Mouse (Mus musculus) midbrain, embryonic 14.5 days (tissue): ENCODE data around the gene Atxn1. TPM values are rescaled to one million over a fixed set of nuclear protein-coding genes. Genes with fewer than 3 reads are reported as not detected.

Source experiments
- ATAC-seq: fragments of 200-750 bp; cut with Nextera tagmentation; 2 replicates; pipeline ENCODE4 v1.8.0; 2017; ENCODE audit warnings: moderate number of reproducible peaks, moderate library complexity; ENCODE audit not compliant: low FRiP score, low TSS enrichment
- DNase-seq: peaks from one replicate; pipeline ENCODE4 v3.0.0-alpha.2; 2015
- H3K27ac ChIP-seq: fragments of 300-500 bp; sonication (generic); replicated peaks from 2 replicates; pipeline ENCODE4 v1.5.1; 2014; ENCODE audit warnings: mild to moderate bottlenecking, low read depth, low read length, moderate library complexity
- H3K27me3 ChIP-seq: fragments of 300-500 bp; sonication (generic); 2 replicates; pipeline ENCODE4 v1.6.1; 2014; ENCODE audit warnings: low read length, control low read depth, mixed read lengths; ENCODE audit not compliant: control insufficient read depth, insufficient read depth
- H3K36me3 ChIP-seq: fragments of 300-500 bp; sonication (generic); 2 replicates; pipeline ENCODE4 v1.6.1; 2014; ENCODE audit warnings: low read length, control low read depth; ENCODE audit not compliant: control insufficient read depth, insufficient read depth
- H3K4me1 ChIP-seq: fragments of 300-500 bp; sonication (generic); 2 replicates; pipeline ENCODE4 v1.6.1; 2014; ENCODE audit warnings: mild to moderate bottlenecking, antibody characterized with exemption, low read length, control low read depth; ENCODE audit not compliant: control insufficient read depth, insufficient read depth
- H3K4me2 ChIP-seq: fragments of 300-500 bp; sonication (generic); 2 replicates; pipeline ENCODE4 v1.6.1; 2014; ENCODE audit warnings: mild to moderate bottlenecking, low read length, moderate library complexity
- H3K4me3 ChIP-seq: fragments of 300-500 bp; sonication (generic); replicated peaks from 2 replicates; pipeline ENCODE4 v1.5.1; 2014; ENCODE audit warnings: low read depth, low read length
- H3K9ac ChIP-seq: fragments of 300-500 bp; sonication (generic); replicated peaks from 2 replicates; pipeline ENCODE4 v1.6.1; 2014; ENCODE audit warnings: mild to moderate bottlenecking, low read length, moderate library complexity
- H3K9me3 ChIP-seq: fragments of 300-500 bp; sonication (generic); 2 replicates; pipeline ENCODE4 v1.6.1; 2016; ENCODE audit warnings: low read length, control low read depth, mixed read lengths; ENCODE audit not compliant: control insufficient read depth
- WGBS: fragments of 180-500 bp; shearing (Covaris S2); extraction: QIAGEN DNeasy Blood & Tissue Kit; methylation state at CpG from one replicate; pipeline ENCODE4 v1.1.7; 2014; 5-methylcytosine and 5-hydroxymethylcytosine counted together
- polyA plus RNA-seq: library from polyadenylated mRNA; unstranded; fragments of >200 nt; fragmentation: Nextera tagmentation; extraction: Ambion mirVana; gene quantifications from 2 replicates; pipeline ENCODE4 v1.2.1, GENCODE M21; 2014

Atxn1 gene
- polyA plus RNA-seq, 1 experiment from 2014 or later, result 7.3 TPM

DNA sequence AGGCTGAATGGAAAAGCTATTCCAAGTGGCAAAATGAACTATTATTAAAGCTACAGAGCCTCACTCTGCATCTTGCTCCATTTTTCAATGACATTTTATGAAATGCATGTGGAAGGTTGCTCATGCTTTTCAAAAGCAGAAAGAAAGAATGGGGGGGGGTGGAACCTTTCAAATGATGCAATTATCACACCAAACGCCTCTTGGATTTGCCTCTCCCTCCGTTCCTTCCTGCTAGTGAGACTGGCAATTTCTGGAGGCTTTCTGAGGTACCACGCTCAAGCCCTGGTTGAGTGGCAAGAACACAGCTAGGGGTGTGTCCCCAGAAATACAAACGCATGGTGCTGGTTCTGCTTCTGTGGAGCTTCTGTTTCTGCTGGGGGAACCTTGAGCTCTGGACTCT, 60.4 kb downstream of the Atxn1 start:
- H3K4me3 ChIP-seq, result no peak overlapping the region
- H3K9me3 ChIP-seq, result no peaks in the 10 kb centered on the region
- H3K27me3 ChIP-seq, result no peaks in the 10 kb centered on the region
- 78% methylated on average over 4 of the region's 4 CpGs for WGBS
- H3K9ac ChIP-seq, result no peak overlapping the region
- H3K36me3 ChIP-seq, result no peaks in the 10 kb centered on the region
- H3K4me2 ChIP-seq, result no peak overlapping the region
- peaks cover 7% of the 10 kb centered on the region; the same call in 1 of the 2 replicates for H3K4me1 ChIP-seq
- ATAC-seq (no peak), DNase-seq (no peak)
- H3K27ac ChIP-seq, result no peak overlapping the region

DNA sequence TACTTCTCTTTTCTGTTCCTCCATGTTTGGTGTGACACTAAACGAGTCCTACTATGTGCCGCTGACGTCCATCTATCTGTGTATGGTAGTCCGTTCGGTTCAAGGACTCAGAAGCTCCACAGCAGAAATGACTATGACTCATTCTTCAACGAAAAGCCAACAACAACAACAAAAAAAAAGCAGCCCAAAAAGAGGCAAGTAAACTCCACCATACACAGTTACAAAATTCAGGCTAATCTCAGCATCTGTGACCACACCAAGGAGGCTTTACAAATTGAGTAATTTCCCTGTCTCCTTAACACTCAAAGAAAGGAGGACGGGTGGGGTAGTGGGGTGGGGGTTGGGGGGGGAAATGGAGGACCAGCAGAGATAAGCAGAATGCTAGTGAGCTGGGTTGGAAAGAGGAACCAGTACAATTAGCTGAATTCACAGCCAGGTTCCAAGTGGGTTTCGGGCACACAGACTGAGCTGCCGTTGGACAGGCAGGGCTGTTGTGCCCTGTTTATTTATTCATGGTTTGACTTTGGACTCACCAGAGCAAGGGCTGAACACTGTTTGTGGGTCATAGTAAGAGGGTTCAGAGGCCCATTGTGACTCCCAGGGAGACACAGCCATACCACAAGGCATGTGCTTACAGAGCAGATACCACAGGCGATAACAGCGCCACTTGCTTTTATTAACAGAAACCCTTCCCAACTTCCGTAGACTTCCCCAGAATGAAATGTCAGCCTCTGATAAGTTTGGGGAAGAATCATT, 61.1 kb downstream of the Atxn1 start:
- Histone ChIP-seq H3K4me3 (no peak overlapping the region), H3K9me3 (no peaks in the 10 kb centered on the region), H3K9ac (no peak overlapping the region), H3K4me2 (no peak overlapping the region), H3K27ac (no peak overlapping the region), H3K4me1 (peaks cover 7% of the 10 kb centered on the region; the same call in 1 of the 2 replicates), H3K27me3 (no peaks in the 10 kb centered on the region), H3K36me3 (no peaks in the 10 kb centered on the region)
- 81% methylated on average over 12 of the region's 12 CpGs for WGBS
- DNase-seq, result no peak
- no peak for ATAC-seq

DNA sequence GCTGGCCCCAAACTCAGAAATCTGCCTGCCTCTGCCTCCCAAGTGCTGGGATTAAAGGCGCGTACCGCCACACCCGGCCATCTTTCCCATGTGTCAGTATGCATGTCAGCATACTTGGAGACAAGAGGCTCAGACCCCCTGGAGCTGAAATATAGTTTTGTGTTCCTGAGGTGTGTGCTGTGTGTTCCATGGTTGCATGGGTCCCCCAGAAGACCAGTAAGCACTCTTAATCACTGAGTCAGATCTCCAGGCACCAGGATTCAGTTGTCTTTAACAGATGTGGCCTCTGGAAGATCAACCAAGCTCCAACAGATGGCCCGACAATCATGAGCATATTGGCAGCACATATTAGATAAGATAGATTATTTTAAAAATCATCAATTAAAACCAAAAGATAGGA, 62.4 kb downstream of the Atxn1 start:
- no peaks in the 10 kb centered on the region for H3K9me3 ChIP-seq
- no peak overlapping the region for H3K27ac ChIP-seq
- no peak overlapping the region for H3K9ac ChIP-seq
- H3K27me3 ChIP-seq, result no peaks in the 10 kb centered on the region
- DNase-seq (no peak), ATAC-seq (no peak)
- peaks cover 7% of the 10 kb centered on the region; the same call in 1 of the 2 replicates for H3K4me1 ChIP-seq
- H3K4me3 ChIP-seq, result no peak overlapping the region
- 96% methylated on average over 5 of the region's 5 CpGs for WGBS
- no peak overlapping the region for H3K4me2 ChIP-seq
- H3K36me3 ChIP-seq, result no peaks in the 10 kb centered on the region

DNA sequence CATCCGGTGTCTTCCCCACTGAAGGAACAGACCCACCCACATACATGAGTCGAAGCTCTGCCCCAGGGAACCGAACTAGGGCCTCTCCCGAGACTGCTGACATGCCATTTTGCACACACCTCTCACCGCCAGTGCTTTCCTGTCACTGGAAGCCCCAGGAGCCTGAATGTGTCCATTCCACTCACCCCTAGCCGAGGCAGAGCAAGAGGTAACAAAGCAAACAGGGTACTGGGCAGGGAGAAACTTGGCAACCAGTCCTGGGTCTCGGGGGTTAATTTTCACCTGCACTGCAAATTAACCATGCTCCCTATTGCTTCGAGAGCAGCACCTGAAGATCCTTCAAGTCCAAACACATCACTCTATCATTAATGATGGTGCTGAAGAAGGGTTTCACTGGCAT, 64.0 kb downstream of the Atxn1 start:
- no peak for DNase-seq
- H3K27me3 ChIP-seq, result no peaks in the 10 kb centered on the region
- no peaks in the 10 kb centered on the region for H3K4me1 ChIP-seq
- no peak overlapping the region for H3K4me2 ChIP-seq
- H3K4me3 ChIP-seq, result no peak overlapping the region
- 87% methylated on average over 8 of the region's 8 CpGs for WGBS
- H3K27ac ChIP-seq, result no peak overlapping the region
- no peak overlapping the region for H3K9ac ChIP-seq
- no peaks in the 10 kb centered on the region for H3K9me3 ChIP-seq
- no peak for ATAC-seq
- no peaks in the 10 kb centered on the region for H3K36me3 ChIP-seq

DNA sequence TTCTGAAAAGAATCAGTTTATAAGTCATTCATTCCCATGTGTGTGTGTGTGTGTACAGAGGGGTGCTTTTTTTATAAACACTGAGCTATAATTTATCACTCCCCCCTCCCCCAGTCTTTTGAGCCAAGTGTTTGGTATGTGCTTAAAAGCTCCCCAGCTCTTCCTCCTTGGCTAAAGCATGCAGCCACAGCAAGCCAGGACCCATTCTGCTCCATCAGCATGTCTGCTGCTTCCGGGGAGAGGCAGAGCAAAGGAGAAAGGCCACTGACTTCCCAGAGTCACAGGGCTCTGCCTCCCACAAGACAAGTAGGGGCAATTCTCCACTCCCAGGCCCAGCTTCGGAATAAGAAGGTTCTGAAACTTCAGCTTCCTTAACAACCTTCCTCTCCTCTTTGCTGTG, 67.2 kb downstream of the Atxn1 start:
- WGBS, result 79% methylated on average over 2 of the region's 2 CpGs
- Histone ChIP-seq H3K4me3 (no peak overlapping the region), H3K4me1 (peaks cover 10% of the 10 kb centered on the region), H3K9me3 (no peaks in the 10 kb centered on the region), H3K27me3 (no peaks in the 10 kb centered on the region), H3K27ac (no peak overlapping the region), H3K9ac (no peak overlapping the region), H3K36me3 (no peaks in the 10 kb centered on the region), H3K4me2 (no peak overlapping the region)
- ATAC-seq, result no peak
- DNase-seq, result no peak

DNA sequence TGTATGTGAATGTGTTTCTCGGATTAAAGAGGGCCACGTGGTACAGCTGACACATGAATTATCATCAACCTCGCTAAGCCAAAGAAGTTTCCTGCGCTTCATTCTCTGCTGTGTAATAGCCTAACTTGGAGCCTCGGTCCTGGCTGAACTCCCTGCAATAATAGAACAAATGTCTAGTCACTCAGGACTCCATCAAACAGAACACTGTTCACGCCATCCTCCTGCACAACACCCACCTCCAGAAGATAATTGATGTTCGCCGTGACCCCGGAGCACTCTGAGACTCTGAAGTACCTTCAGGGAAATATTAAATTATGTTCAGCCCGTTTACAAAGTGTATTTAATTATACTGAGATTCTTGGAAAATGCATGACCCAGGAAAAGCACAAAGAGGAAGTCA, 70.0 kb downstream of the Atxn1 start:
- no peaks in the 10 kb centered on the region for H3K36me3 ChIP-seq
- H3K9me3 ChIP-seq, result no peaks in the 10 kb centered on the region
- ATAC-seq (no peak; the same call in 1 of the 2 replicates), DNase-seq (no peak)
- H3K4me3 ChIP-seq, result no peak overlapping the region
- no peaks in the 10 kb centered on the region for H3K27me3 ChIP-seq
- WGBS, result 26% methylated on average over 10 of the region's 10 CpGs
- no peak overlapping the region for H3K4me2 ChIP-seq
- peaks cover 10% of the 10 kb centered on the region for H3K4me1 ChIP-seq
- H3K9ac ChIP-seq, result no peak overlapping the region
- no peak overlapping the region for H3K27ac ChIP-seq

DNA sequence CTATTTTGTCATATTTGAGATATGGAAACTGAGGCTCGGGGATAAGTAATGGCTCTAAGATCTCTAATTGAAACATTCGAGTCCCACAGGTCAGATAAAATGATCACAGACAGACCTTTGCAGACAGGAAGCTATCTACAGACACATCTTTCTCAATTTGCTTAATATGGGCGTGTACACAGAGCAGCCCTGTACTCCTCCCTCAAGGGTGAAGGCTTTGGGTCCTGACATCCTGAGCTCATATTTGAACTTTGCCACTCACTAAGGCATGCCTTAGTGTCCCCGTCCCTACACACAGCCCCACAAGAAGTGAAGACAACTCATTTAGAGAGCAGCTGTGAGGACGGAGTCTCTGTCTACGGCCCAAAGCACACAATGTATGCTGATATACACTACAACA, 70.6 kb downstream of the Atxn1 start:
- H3K27ac ChIP-seq, result no peak overlapping the region
- DNase-seq (no peak), ATAC-seq (no peak)
- H3K36me3 ChIP-seq, result no peaks in the 10 kb centered on the region
- H3K27me3 ChIP-seq, result no peaks in the 10 kb centered on the region
- 78% methylated on average over 6 of the region's 6 CpGs for WGBS
- no peak overlapping the region for H3K4me3 ChIP-seq
- H3K9ac ChIP-seq, result no peak overlapping the region
- H3K4me2 ChIP-seq, result no peak overlapping the region
- peaks cover 12% of the 10 kb centered on the region for H3K4me1 ChIP-seq
- H3K9me3 ChIP-seq, result no peaks in the 10 kb centered on the region

DNA sequence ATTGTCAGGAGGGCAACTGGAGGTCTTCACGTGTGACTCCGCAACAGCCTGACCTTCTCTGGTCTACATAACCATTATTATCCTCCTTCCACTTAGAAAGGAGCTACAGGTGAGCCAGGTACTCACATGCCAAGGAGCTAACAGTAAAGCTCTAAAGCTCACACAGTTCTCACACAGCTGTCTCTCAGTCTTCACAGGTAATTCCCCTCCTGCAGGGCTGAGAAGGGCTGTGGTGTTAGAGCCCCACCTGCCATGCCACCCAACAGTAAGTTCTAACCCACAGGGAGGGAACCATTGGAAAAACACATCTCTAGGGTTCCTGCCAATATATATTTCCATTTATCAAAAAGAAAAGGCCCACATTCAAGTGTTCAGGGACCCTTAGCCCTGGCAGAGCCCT, 73.7 kb downstream of the Atxn1 start:
- DNase-seq (no peak), ATAC-seq (no peak)
- Histone ChIP-seq H3K27me3 (no peaks in the 10 kb centered on the region), H3K9me3 (no peaks in the 10 kb centered on the region), H3K9ac (no peak overlapping the region), H3K4me3 (no peak overlapping the region), H3K4me2 (no peak overlapping the region), H3K36me3 (no peaks in the 10 kb centered on the region), H3K4me1 (peaks cover 14% of the 10 kb centered on the region), H3K27ac (no peak overlapping the region)
- WGBS, result 87% methylated on average over 2 of the region's 2 CpGs

DNA sequence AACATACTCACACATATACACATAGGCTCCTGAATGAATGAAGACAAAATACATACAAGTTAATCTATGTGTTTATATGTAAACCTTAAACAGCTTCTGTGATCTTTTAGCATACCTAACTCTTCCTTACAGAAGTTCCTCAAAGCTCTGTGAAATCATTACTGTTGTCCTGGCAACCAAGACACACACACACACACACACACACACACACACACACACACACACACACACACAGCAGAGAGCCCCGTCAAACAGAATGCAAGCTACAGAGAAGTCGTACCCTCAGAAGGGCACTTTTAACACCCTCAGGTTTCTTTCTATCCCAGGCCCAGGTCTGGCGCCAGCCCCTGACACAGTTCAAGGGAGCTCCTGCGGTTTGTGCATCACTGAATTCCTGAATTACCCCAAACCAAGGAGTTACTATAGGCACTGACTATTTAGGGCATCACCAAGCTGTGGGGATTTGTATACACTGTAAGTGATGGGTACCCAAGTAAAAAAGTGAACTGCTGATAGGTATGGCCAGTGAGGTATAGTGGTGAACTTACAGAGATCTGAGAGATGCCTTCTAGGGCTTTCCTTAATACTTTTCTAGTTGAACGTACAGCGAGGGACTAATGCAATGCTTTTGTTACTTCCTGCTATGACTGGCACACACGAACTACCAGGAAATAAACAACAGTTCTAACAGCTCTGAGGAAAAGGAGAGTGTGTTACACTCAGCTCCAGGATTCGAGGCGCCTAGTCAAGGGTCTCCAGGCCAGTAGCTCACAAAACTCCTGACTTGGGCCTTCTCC, 75.7 kb downstream of the Atxn1 start:
- no peak for ATAC-seq
- WGBS, result 71% methylated on average over 9 of the region's 9 CpGs
- DNase-seq, result no peak
- H3K9ac ChIP-seq, result no peak overlapping the region
- H3K27ac ChIP-seq, result no peak overlapping the region
- no peaks in the 10 kb centered on the region for H3K36me3 ChIP-seq
- H3K4me3 ChIP-seq, result no peak overlapping the region
- no peaks in the 10 kb centered on the region for H3K9me3 ChIP-seq
- H3K4me1 ChIP-seq, result peaks cover 3% of the 10 kb centered on the region; the same call in 1 of the 2 replicates
- no peak overlapping the region for H3K4me2 ChIP-seq
- no peaks in the 10 kb centered on the region for H3K27me3 ChIP-seq
